Mouse (Mus musculus) fat pad, adult 2 months (tissue): Measurements from ENCODE around the gene Mab21l2.

ENCODE experiments used
- DNase-seq: peaks from one replicate; pipeline ENCODE4 v3.0.0-alpha.2; 2011; ENCODE audit warnings: low read depth, low spot score; ENCODE audit errors: extremely low read depth

Gene Mab21l2

DNA sequence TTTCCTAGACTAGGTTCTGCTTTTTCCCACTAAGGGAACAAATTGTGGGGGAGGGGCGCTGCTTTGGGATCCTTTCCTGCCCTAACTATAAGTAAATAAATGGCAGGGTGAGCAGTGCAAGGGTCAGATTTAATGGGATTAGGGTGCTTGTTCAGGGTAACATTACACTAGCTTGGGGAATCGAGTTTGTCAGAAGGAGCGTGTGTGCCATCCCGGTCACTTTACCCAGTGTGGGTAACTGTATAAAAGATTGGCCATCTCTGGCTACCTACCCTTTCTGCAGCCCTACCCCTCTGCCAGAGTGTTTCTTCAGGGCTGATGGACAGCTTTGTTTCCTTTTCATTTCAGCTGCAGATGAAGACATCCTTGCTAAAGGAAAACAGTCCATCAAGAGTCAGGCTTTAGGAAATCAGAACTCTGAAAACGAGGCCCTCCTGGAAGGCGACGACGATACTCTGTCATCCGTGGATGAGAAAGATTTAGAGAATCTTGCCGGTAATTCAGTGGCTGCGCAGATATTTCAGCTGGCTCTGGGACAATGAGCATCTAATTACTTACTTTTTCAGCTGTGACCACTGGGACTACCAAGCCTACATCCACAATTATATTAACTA lies 8.8 kb downstream of the Mab21l2 start:
- no peak for DNase-seq

DNA sequence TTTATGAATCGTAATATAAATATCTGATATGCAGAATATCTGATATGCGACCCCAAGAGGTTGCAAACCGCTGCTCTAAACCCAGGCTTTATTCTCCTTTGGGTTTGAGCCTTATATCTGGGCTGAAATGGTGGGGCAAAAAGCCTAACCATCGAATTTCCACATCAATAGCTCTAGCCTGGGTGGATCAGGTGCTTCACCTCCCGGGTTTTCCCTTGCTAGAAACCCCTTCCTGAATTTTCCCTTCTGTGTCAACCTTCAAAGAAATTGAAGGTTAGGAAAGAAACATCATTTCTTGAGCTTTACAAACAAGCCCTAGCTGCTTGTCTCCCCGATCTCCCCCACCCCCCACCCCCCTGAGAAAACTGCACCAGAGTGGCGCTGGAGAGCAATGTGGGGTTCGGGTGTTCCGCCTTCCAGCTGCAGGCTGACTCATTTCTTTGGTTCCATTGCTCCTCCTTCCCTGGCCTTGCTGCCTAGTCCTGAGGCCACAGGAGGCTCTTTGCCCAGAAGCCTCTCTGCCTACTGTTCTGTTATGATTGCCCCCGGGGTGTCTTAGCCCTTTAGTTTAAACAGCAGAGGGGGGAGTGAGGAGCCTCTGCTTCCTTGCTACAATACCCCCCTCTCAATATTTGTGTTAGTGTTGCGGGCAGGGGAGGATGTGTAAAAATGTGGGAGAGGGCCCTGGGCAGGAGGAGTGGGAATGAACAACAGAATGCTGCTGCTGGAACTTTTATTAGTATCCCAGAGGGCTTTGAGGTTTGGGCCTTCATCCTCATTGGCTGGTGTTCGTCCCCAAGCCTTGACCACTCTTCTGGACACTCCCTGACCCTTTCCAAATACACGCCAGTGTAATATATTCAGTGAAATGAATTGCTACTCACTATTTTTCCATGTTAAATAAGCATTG lies 9.5 kb downstream of the Mab21l2 start:
- DNase-seq, result no peak

DNA sequence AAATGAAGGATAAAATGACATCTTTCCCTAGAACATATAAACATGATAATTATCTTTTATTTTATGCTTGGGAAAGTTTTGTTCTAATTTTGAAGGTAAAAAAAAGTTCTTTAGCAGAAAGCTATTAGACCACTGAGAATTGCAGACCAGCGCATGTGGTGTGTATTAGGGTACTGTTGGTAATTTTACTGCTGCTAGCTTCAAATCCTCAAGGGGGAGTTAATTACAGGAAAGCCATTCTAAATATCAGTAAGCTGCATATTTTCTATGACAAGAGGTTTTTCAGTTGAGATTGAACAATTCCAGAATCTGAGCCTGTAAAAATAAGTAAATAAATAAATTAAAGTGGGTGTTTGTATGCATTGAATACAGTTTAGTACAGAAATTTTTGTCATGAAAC lies 11.7 kb downstream of the Mab21l2 start:
- DNase-seq, result no peak

DNA sequence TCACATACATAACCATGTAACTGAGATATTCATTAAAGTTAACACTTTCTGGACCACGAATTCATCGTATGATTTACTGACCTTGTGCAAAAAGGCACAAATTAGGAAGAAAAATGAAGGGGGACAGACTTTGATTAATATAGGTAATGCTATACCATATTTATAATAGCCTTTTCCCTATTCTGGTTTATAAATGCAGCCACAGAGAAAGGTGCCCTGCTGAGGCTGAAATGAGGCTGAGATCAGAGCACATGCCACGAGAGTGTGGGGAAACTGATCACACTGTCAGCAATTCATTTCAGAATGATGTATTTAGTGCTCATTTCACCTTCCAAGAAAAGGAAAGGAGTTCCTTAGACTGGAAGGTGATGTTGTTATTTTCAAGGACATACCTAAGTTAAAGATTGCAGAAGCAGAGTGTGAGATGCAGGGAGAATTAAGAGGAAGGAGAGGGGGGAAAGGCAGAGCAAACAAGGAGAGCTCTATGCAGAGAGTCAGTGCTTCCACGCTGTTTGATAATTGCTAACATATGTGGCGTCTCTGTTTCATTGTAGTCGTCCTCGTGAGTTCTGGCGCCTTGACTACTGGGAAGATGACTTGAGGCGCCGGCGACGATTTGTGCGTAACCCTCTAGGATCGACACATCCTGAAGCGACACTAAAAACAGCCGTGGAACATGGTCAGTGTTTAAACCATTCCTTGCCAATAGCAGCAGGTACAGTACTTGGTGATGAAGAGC lies 16.7 kb downstream of the Mab21l2 start:
- DNase-seq, result no peak

DNA sequence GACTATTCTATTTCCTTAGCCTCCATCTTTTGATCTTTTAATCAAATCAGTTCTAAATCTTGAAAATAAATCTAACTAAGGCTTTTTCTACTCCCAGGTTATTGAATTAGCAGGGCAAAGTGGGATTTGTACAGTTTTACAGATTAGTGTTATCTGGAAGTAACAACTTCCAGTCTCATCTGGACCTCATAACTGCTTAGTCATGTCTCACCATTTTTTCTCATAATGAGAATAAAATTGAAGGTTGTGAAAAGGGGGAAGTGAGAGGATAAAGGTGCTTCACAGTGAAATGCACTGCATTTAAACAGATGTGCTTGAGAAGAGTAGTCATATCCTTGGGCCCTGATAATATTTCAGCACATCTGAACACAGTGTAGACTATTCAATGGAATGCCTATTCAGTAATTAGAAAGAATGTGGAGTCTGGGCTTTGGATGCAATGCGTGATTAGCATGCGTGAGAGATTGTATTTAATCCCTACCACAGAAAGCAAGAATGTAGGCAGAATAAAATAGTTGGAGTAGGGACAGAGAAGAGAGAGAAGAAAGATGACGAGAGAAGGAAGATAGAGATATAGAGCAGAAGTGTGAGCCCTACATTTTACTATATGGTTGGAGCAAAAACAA lies 25.4 kb downstream of the Mab21l2 start:
- no peak for DNase-seq

DNA sequence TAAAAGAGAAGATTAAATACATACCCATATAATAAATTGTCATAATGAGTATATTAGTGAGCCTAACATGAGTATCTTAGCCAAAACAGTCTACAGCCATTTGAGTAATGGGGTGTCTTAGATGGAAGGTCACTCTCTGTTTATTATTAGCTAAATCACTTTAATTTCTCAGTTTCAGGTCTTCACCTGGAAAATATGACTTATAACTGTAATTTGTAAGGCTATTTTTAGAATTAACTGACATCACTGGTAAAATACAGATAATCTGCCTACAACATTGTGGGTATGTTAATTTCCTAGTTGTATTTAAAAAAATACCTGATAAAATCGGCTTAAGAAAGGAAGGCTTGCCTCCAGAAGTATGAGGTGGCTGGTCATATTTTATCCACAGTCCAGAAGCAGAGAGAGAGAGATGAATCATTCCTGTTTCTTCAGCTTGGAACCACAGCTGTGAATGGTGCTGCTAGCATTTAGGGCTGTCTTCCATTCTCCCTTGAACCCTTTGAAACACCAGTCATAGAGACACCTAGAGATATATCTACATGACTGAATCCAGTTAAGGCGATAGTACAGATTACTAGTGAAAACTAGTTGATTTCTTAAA lies 29.8 kb downstream of the Mab21l2 start:
- DNase-seq, result no peak

DNA sequence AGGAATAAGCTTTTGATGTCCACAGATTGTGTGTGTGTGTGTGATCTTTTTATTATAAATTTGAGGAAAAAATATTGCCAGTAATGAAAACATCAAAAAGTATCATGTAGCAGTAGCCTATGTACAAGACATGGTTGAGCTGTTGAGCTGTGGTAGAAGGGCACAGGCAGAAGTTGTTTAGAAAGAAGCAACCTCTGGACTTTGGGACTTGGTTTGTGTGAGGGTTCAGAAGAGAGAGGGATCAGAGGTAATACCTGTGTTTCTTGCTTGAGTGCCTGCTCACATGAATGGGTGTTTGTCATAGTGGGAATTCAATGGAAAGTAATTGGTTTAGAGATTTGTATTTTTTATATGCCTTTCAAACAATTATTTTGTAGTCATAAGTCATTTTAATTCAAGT lies 47.8 kb downstream of the Mab21l2 start:
- no peak for DNase-seq
